Mouse (Mus musculus) layer of hippocampus, postnatal 25 days (tissue): Measurements from ENCODE around the gene Mtr. TPM values are rescaled to one million over a fixed set of nuclear protein-coding genes. Genes with fewer than 3 reads are reported as not detected.
"Not testable (repeated sequence)": the region's sequence is repeated elsewhere in the genome, so short reads cannot be mapped to it uniquely, and the experiment has no call there.

ENCODE experiments used
- DNase-seq, 2 experiments: peaks; one replicate each; pipeline ENCODE4 v3.0.0; 2022; ENCODE audit warnings: mixed read lengths in 2 of 2, low spot score in 1 of 2; ENCODE audit errors: extremely low spot score in 1 of 2
- total RNA-seq, 2 experiments: library from RNA; stranded (reverse); gene quantifications; 2 replicates each; pipeline ENCODE4 v1.2.3; 2021

Mtr gene
- total RNA-seq, 2 experiments from 2014 or later: 16.7 to 17.3 TPM

- DNase-seq: no peak
These were observed 92.4 kb downstream of the Mtr start for GRCm38 (mm10) chr13:12165461-12166058.

GRCm38 (mm10) chr13:12162457-12162856 is 95.5 kb downstream of the Mtr start:
- DNase-seq: no peak

- no peak for DNase-seq
These were observed 97.8 kb downstream of the Mtr start for GRCm38 (mm10) chr13:12160121-12160475.

- DNase-seq: no peak
These were observed 98.4 kb downstream of the Mtr start for GRCm38 (mm10) chr13:12159288-12160120.

GRCm38 (mm10) chr13:12153922-12154321 is 104.0 kb downstream of the Mtr start:
- DNase-seq: no peak

GRCm38 (mm10) chr13:12146918-12147507 is 110.9 kb downstream of the Mtr start:
- no peak for DNase-seq

- DNase-seq: no peak
These were observed 111.5 kb downstream of the Mtr start for GRCm38 (mm10) chr13:12146402-12146801.

GRCm38 (mm10) chr13:12143347-12143746 is 114.6 kb downstream of the Mtr start:
- DNase-seq: no peak

GRCm38 (mm10) chr13:12136461-12136860 is 121.5 kb downstream of the Mtr start:
- not testable (repeated sequence) for DNase-seq

- no peak for DNase-seq
These were observed 124.4 kb downstream of the Mtr start for GRCm38 (mm10) chr13:12133549-12133948.

Other genes with a start within 250 kb of the Mtr start
- gene Ryr2, start 151.2 kb downstream of the Mtr start, total RNA-seq: 100 to 1,000 TPM; 175 to 248 TPM
- 10 to 100 TPM; 16.9 to 17.6 TPM for gene Actn2, start 82.6 kb upstream of the Mtr start, total RNA-seq
- 10 to 100 TPM; 26.5 to 31.4 TPM for gene Heatr1, start 136.9 kb upstream of the Mtr start, total RNA-seq
- 10 to 100 TPM; 27.1 to 34.3 TPM for gene Lgals8, start 206.8 kb upstream of the Mtr start, total RNA-seq